Mouse (Mus musculus) embryonic facial prominence, embryonic 12.5 days (tissue): ENCODE data around the gene Slamf8. TPM values are rescaled to one million over a fixed set of nuclear protein-coding genes. Genes with fewer than 3 reads are reported as not detected.

Source experiments
- ATAC-seq: fragments of 200-750 bp; cut with Nextera tagmentation; 2 replicates; pipeline ENCODE4 v1.8.0; 2017; ENCODE audit not compliant: insufficient number of reproducible peaks, insufficient read depth, low FRiP score, low TSS enrichment
- H3K27ac ChIP-seq: fragments of 300-500 bp; sonication (generic); 2 replicates; pipeline ENCODE4 v1.5.1; 2016; ENCODE audit warnings: mild to moderate bottlenecking
- H3K27me3 ChIP-seq: fragments of 300-500 bp; sonication (generic); 2 replicates; pipeline ENCODE4 v1.6.1; 2016; ENCODE audit warnings: mild to moderate bottlenecking, moderate library complexity
- H3K36me3 ChIP-seq: fragments of 300-500 bp; sonication (generic); 2 replicates; pipeline ENCODE4 v1.6.1; 2016; ENCODE audit warnings: mild to moderate bottlenecking
- H3K4me1 ChIP-seq: fragments of 300-500 bp; sonication (generic); 2 replicates; pipeline ENCODE4 v1.6.1; 2016
- H3K4me2 ChIP-seq: fragments of 300-500 bp; sonication (generic); replicated peaks from 2 replicates; pipeline ENCODE4 v1.6.1; 2016; ENCODE audit warnings: mild to moderate bottlenecking, moderate library complexity
- H3K4me3 ChIP-seq: fragments of 300-500 bp; sonication (generic); 2 replicates; pipeline ENCODE4 v1.5.1; 2016; ENCODE audit warnings: mild to moderate bottlenecking
- H3K9ac ChIP-seq: fragments of 300-500 bp; sonication (generic); 2 replicates; pipeline ENCODE4 v1.6.1; 2016; ENCODE audit warnings: mild to moderate bottlenecking, moderate library complexity
- H3K9me3 ChIP-seq: fragments of 300-500 bp; sonication (generic); 2 replicates; pipeline ENCODE4 v1.6.1; 2016; ENCODE audit warnings: mild to moderate bottlenecking, moderate library complexity
- WGBS: fragments of 180-500 bp; shearing (Covaris S2); methylation state at CpG from one replicate; pipeline ENCODE4 v1.1.7; 2016; 5-methylcytosine and 5-hydroxymethylcytosine counted together
- polyA plus RNA-seq: library from polyadenylated mRNA; unstranded; fragments of >200 nt; fragmentation: Nextera tagmentation; extraction: Ambion mirVana; gene quantifications from 2 replicates; pipeline ENCODE4 v1.2.1, GENCODE M21; 2016

The Slamf8 gene
- polyA plus RNA-seq, 1 experiment from 2014 or later: not detected

DNA sequence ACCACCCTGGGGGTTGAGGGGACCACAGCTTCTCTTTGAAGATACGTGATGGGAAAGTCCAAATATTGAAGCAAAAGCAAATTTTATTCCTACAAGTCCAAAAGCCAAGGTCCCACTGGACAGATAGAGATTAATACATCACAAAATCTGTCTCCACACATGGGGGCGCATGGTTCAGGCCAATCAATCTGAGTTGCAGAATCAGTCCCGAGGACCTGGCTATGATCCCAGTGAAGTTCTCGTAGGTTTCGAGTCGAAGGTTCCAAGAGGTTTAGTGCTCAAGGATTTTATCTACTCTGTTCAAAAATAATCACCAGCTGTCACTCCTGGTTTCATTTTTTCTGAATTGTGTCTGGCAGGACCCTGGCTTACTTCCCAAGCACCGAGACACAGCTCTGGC lies 39.4 kb downstream of the Slamf8 start:
- Histone ChIP-seq H3K9me3 (no peaks in the 10 kb centered on the region), H3K4me1 (peaks cover 25% of the 10 kb centered on the region), H3K4me3 (peak overlapping the region; percentile 33; the same call in 1 of the 2 replicates), H3K36me3 (no peaks in the 10 kb centered on the region), H3K27ac (no peak overlapping the region), H3K9ac (0 out of 2 replicates have a peak overlapping the region, but pooled peaks have one; percentile 29), H3K4me2 (peak overlapping the region; percentile 50), H3K27me3 (peaks cover 9% of the 10 kb centered on the region; the same call in 1 of the 2 replicates)
- 58% methylated on average over 7 of the region's 7 CpGs for WGBS
- no peak for ATAC-seq

DNA sequence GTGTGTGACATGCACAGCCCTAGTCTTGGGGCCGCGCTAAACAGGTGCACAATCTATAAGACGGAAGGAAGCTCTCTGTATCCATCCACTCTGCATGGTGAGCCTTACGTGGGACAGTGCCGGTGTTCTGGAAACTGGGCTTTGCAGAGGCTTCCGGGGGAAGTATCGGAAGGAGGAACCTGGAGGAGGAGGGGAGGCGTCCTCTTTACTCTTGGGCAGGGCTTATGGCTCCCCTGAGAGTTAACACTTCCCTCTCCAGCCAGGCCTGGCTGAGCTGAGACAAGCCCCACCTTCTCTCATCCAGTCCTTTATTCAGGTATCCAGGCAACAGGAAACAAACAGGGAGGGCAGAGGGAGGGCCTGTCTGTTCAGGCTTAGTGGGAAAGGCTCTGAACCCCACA lies 39.8 kb downstream of the Slamf8 start:
- WGBS: under 1% methylated on average over 8 of the region's 8 CpGs
- peaks cover 9% of the 10 kb centered on the region; the same call in 1 of the 2 replicates for H3K27me3 ChIP-seq
- no peaks in the 10 kb centered on the region for H3K9me3 ChIP-seq
- H3K27ac ChIP-seq: no peak overlapping the region
- peak overlapping the region; percentile 29 for H3K9ac ChIP-seq
- H3K4me2 ChIP-seq: peak overlapping the region; percentile 50
- ATAC-seq: peak; percentile 75
- H3K4me1 ChIP-seq: peaks cover 25% of the 10 kb centered on the region
- no peaks in the 10 kb centered on the region for H3K36me3 ChIP-seq
- peak overlapping the region; percentile 33 for H3K4me3 ChIP-seq

DNA sequence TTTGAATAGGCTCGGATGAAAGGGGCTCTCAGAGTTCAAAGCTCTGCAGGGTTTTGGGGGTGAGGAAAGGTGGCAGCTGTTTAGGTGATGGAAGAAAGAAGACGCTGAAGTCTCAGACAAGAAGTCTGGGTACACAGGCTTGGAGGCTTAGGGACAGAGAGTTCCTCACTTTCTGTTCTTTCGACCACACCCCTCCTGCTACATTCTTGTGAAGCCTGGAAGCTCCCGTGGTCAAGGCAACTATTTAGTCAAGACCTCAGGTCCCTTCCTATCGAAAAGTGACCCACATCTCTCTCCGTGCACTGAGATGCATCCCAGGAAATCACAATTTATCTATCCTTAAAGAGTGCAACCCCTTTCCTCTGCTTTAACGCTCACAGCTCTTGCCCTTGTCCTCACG lies 40.7 kb downstream of the Slamf8 start:
- Histone ChIP-seq H3K27ac (no peak overlapping the region), H3K36me3 (no peaks in the 10 kb centered on the region), H3K27me3 (peaks cover 9% of the 10 kb centered on the region; the same call in 1 of the 2 replicates), H3K9ac (peak overlapping the region; percentile 29; the same call in 1 of the 2 replicates), H3K4me1 (peaks cover 25% of the 10 kb centered on the region), H3K4me2 (peak overlapping the region; percentile 50), H3K9me3 (no peaks in the 10 kb centered on the region), H3K4me3 (peak overlapping the region; percentile 33)
- no peak for ATAC-seq
- 7% methylated on average over 8 of the region's 8 CpGs for WGBS

DNA sequence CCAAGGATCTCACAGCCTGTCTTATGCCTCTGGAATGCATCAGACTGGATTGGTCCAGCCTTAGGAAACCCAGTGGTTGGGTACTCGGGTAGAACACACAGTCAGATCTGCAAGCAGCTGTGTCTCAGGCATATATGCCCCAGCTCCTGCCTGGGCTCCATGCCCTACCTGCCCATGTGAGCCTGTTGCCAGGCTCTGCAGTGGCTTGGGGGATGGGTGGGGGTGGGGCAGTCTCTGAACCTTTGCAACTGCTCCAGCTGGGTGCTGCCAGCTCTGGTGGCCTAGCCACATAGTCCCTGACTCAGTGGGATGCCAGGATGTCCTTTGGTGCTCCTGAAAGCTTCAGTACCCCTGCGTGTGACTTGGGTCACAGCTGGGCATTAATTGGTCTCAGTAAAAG lies 41.1 kb downstream of the Slamf8 start:
- Histone ChIP-seq H3K27ac (no peak overlapping the region), H3K4me2 (0 out of 2 replicates have a peak overlapping the region, but pooled peaks have one; percentile 50), H3K4me3 (no peak overlapping the region), H3K27me3 (peaks cover 9% of the 10 kb centered on the region; the same call in 1 of the 2 replicates), H3K4me1 (peaks cover 25% of the 10 kb centered on the region), H3K9ac (no peak overlapping the region; the same call in 1 of the 2 replicates), H3K36me3 (no peaks in the 10 kb centered on the region), H3K9me3 (no peaks in the 10 kb centered on the region)
- no peak for ATAC-seq
- 13% methylated on average over 2 of the region's 2 CpGs for WGBS

DNA sequence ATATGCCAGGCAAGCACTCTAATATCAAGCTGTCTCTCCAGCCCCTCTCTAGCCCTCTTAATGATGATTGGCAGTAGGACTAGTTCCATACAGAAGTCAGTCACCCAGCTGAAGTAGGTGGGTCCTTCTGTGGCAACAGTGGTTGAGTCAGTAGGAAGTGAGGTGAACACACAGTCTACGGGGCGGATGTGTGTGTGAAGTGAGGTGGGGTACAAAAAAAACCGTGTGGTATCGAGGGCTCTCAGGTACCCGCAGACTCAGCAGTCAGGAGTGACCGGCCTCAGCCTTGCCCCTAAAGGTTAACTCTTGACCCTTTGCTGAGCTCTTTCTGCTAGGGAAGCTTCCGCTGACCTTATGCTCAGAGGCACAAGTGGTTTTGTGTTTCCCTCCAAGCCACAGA lies 41.9 kb downstream of the Slamf8 start:
- H3K9me3 ChIP-seq: no peaks in the 10 kb centered on the region
- peaks cover 9% of the 10 kb centered on the region; the same call in 1 of the 2 replicates for H3K27me3 ChIP-seq
- H3K4me3 ChIP-seq: no peak overlapping the region
- 17% methylated on average over 7 of the region's 7 CpGs for WGBS
- no peak overlapping the region for H3K4me2 ChIP-seq
- H3K9ac ChIP-seq: no peak overlapping the region
- H3K4me1 ChIP-seq: peaks cover 25% of the 10 kb centered on the region
- H3K36me3 ChIP-seq: no peaks in the 10 kb centered on the region
- no peak overlapping the region for H3K27ac ChIP-seq
- no peak for ATAC-seq

DNA sequence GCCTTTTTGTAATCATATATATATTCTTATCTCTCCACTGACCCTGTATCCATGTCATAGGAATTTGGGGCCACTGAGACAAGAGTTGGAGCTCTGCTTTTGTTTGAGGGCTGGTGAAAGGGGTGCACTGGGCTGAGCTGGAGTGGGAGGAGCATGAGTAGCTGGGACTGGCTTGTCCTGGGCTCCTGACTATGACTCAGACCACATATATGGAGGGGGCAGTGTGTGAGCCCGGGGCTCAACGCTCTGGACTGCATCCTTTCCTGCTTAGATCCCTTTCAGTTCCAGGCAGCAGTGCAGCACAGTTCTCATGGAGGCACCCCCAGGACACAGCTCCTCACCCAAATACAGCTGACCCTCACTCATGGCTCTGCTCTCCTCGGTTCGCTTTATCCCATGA lies 44.3 kb downstream of the Slamf8 start:
- Histone ChIP-seq H3K9me3 (no peaks in the 10 kb centered on the region), H3K4me3 (no peak overlapping the region), H3K9ac (no peak overlapping the region), H3K4me1 (peaks cover 17% of the 10 kb centered on the region; the same call in 1 of the 2 replicates), H3K27me3 (0 out of 2 replicates have a peak, but pooled peaks cover 10% of the 10 kb centered on the region), H3K4me2 (no peak overlapping the region), H3K36me3 (no peaks in the 10 kb centered on the region), H3K27ac (no peak overlapping the region)
- ATAC-seq: no peak
- 85% methylated on average over 4 of the region's 4 CpGs for WGBS

DNA sequence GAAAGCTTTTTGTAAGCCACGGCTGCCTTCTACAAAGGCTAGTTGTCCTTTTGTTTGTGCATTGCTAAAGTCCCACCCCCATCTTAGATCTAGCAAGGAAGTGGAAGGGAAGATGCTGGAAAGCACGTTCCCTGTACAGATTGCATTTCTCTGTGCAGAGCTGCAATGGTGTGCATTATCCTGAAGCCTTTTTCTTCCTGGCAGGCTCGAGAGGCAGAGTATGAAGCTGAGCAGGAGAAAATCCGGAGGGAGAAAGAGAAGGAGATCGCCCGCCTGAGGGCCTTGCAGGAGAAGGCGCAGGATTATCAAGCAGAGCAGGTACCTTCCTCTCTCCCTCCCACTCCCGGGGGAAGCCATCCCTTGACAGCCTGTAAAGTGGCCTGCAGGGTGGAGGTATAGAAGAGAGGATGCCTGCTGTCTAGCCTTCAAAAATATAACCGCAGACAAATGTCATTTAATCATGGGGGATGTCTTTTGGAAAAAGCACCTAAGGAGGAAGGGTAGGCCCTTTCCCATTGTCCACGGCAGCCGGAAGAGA lies 50.0 kb downstream of the Slamf8 start:
- H3K9ac ChIP-seq: no peak overlapping the region
- H3K36me3 ChIP-seq: no peaks in the 10 kb centered on the region
- no peak overlapping the region for H3K4me2 ChIP-seq
- 0 out of 2 replicates have a peak, but pooled peaks cover 8% of the 10 kb centered on the region for H3K27me3 ChIP-seq
- H3K27ac ChIP-seq: no peak overlapping the region
- no peak for ATAC-seq
- 42% methylated on average over 11 of the region's 11 CpGs for WGBS
- no peaks in the 10 kb centered on the region for H3K9me3 ChIP-seq
- no peak overlapping the region for H3K4me3 ChIP-seq
- H3K4me1 ChIP-seq: peaks cover 9% of the 10 kb centered on the region; the same call in 1 of the 2 replicates

DNA sequence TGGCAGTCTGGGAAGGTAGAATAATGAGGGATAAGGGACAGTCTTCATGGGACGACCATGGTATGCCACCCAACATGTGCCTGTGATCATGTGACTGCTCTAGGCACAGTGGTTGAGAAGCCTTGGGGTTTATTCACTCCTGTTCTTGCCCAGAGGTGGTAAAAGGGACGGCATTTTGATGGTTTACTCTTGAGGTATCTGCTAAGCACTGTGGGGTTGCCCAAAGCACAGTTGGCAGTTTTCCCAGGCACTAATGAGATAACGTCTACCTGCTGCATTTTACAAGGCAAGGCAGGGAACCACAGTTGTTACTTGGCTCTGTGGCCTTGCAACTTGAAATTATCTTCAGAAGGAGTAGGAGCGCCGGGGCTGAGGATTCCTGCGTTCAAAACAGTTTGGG lies 50.5 kb downstream of the Slamf8 start:
- Histone ChIP-seq H3K27me3 (0 out of 2 replicates have a peak, but pooled peaks cover 8% of the 10 kb centered on the region), H3K36me3 (no peaks in the 10 kb centered on the region), H3K4me3 (no peak overlapping the region), H3K4me2 (no peak overlapping the region), H3K9me3 (no peaks in the 10 kb centered on the region), H3K9ac (no peak overlapping the region), H3K4me1 (peaks cover 9% of the 10 kb centered on the region; the same call in 1 of the 2 replicates), H3K27ac (no peak overlapping the region)
- ATAC-seq: no peak
- WGBS: 51% methylated on average over 6 of the region's 6 CpGs

DNA sequence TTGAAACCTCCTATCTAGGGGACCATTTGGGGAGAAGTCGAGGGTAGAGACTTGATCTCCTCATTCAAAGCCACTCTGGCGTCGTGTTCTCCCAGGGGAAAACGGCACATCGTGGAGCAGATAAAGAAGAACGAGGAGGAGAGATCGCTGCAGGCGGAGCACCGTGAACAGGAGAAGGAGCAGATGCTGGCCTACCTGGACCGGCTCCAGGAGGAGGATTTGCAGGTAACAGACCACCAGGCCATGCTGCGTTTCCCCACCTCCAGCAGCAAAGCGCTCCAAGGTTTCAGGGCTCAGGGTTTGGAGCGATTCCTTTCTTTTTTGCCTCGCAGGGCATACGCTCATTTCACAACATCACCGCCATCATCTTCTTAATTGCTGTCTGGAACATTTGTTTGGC lies 55.3 kb downstream of the Slamf8 start:
- Histone ChIP-seq H3K36me3 (no peaks in the 10 kb centered on the region), H3K4me3 (no peak overlapping the region), H3K9me3 (no peaks in the 10 kb centered on the region), H3K4me2 (no peak overlapping the region), H3K9ac (no peak overlapping the region), H3K27ac (no peak overlapping the region), H3K27me3 (0 out of 2 replicates have a peak, but pooled peaks cover 14% of the 10 kb centered on the region), H3K4me1 (peaks cover 25% of the 10 kb centered on the region)
- WGBS: 83% methylated on average over 16 of the region's 16 CpGs
- no peak for ATAC-seq

DNA sequence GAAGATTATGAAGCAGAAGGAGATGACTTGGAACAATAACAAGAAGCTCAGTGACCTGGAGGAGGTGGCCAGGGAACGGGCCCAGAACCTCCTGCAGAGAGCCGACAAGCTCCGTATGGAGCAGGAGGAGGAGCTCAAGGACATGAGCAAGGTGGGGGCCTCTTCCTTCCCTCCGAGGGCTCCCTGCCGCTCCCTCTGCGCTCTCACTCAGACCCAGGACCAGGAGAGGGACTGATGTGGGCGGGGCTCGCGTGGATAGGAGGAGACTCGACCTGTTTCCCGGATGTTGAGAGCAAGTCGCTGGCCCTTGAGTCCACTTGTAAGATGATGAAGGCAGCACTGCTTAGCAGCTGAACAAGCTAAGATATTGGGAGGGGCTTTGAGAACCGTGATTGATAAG lies 57.8 kb downstream of the Slamf8 start:
- Histone ChIP-seq H3K27ac (no peak overlapping the region), H3K36me3 (no peaks in the 10 kb centered on the region), H3K9ac (no peak overlapping the region), H3K4me3 (peak overlapping the region; percentile 25), H3K27me3 (peaks cover 14% of the 10 kb centered on the region; the same call in 1 of the 2 replicates), H3K9me3 (no peaks in the 10 kb centered on the region), H3K4me2 (peak overlapping the region; percentile 49), H3K4me1 (peaks cover 20% of the 10 kb centered on the region)
- ATAC-seq: no peak
- WGBS: under 1% methylated on average over 12 of the region's 13 CpGs
